Comparison of ENCODE assay signal across 21 mouse cellular contexts in genomic region chr17:48946765-48947164, GRCm38 (mm10). TPM values are rescaled to one million over a fixed set of nuclear protein-coding genes. Genes with fewer than 3 reads are reported as not detected.
A peak's percentile ranks its signal among the peaks of the same experiment; 100 is the strongest.
DNase-seq lines count a peak whose midpoint lies in the region; ATAC-seq lines count a peak whose summit lies in the region.
"Had no signal": no experiment of that assay in that cellular context is flagged by ENCODE, and none has a peak within 500 bp of the region (broad histone marks: within the 10 kb centered on the region; RNA-seq: fewer than 3 reads in every experiment).

No protein-coding gene starts in this region.

- no peak overlapping the region for H3K4me3 ChIP-seq in kidney, embryonic 15.5 days (replicated peaks)
- H3K4me3 ChIP-seq: embryonic facial prominence, embryonic 13.5 days; forebrain, embryonic 12.5 days; heart, adult 2 months; heart, embryonic 15.5 days had no signal

- H3K27ac ChIP-seq in kidney, embryonic 15.5 days = no peak overlapping the region
- H3K27ac ChIP-seq: embryonic facial prominence, embryonic 13.5 days; forebrain, embryonic 12.5 days; heart, adult 2 months; heart, embryonic 15.5 days; hindbrain, embryonic 14.5 days had no signal

- 14% methylated on average over 3 of the region's 3 CpGs for WGBS in kidney, embryonic 15.5 days

- H3K9ac ChIP-seq in kidney, embryonic 15.5 days = no peak overlapping the region
- H3K9ac ChIP-seq: embryonic facial prominence, embryonic 13.5 days; forebrain, embryonic 12.5 days; heart, embryonic 15.5 days; hindbrain, embryonic 14.5 days had no signal

- peaks cover 13% of the 10 kb centered on the region for H3K4me1 ChIP-seq in kidney, embryonic 15.5 days
- H3K4me1 ChIP-seq: embryonic facial prominence, embryonic 13.5 days; forebrain, embryonic 12.5 days; heart, embryonic 15.5 days had no signal

- H3K9me3 ChIP-seq in kidney, embryonic 15.5 days (replicated peaks) = no peaks in the 10 kb centered on the region
- H3K9me3 ChIP-seq: embryonic facial prominence, embryonic 13.5 days; forebrain, embryonic 12.5 days; heart, embryonic 15.5 days had no signal

- H3K4me2 ChIP-seq in kidney, embryonic 15.5 days = no peak overlapping the region
- H3K4me2 ChIP-seq: embryonic facial prominence, embryonic 13.5 days; forebrain, embryonic 12.5 days; heart, embryonic 11.5 days; heart, embryonic 15.5 days; hindbrain, embryonic 14.5 days had no signal

- DNase-seq in cerebellum, postnatal 10 days = peak; percentile 29 to 50
- no peak for DNase-seq in cerebellum, postnatal 25 days
- DNase-seq in kidney, adult 8-10 months = no peak
- peak; percentile 51 for DNase-seq in kidney, postnatal 14 days
- no peak for DNase-seq in kidney, adult 9 months
- DNase-seq in adrenal gland, postnatal 25 days = no peak
- DNase-seq: adrenal gland, adult 8-10 months; B cell, adult 2 months; gastrocnemius, postnatal 14 days; heart, adult 2 months; heart, postnatal 14 days had no signal

- no peaks in the 10 kb centered on the region for H3K36me3 ChIP-seq in kidney, embryonic 15.5 days
- H3K36me3 ChIP-seq: embryonic facial prominence, embryonic 13.5 days; forebrain, embryonic 12.5 days; G1E; heart, embryonic 15.5 days had no signal

- ATAC-seq in kidney, embryonic 15.5 days (replicated peaks; ENCODE audit: low FRiP score) = peak; percentile 69
- ATAC-seq: CD4-positive, CD25-positive, alpha-beta regulatory T cell, adult 4 months; forebrain, embryonic 16.5 days had no signal

- H3K27me3 ChIP-seq in kidney, embryonic 15.5 days = no peaks in the 10 kb centered on the region
- H3K27me3 ChIP-seq: embryonic facial prominence, embryonic 13.5 days; forebrain, embryonic 12.5 days; heart, embryonic 15.5 days had no signal

RNA-seq across cellular contexts. Expression of gene Lrfn2, which starts 14.6 kb away (rescaled TPM):
- polyA plus RNA-seq in kidney, embryonic 15.5 days (2015; fragmentation: Nextera tagmentation; extraction: Ambion mirVana) = 1.3 and 1.6 TPM in 2 replicates
- 0.18 and 0.38 TPM in 2 replicates for total RNA-seq in adrenal gland, postnatal 25 days (2021)
- total RNA-seq: hematopoietic stem cell, adult 5-6 weeks had no signal
- polyA plus RNA-seq: CD4-positive, CD25-positive, alpha-beta regulatory T cell, adult 4 months; G1E; heart, embryonic 11.5 days had no signal

Comparison
In these comparisons a context has a peak if more than half of its experiments do, and no peak if none do; other contexts are left out.
1. DNase-seq: peak in cerebellum, postnatal 10 days (2 of 2) and kidney, postnatal 14 days (single experiment); none in cerebellum, postnatal 25 days (0 of 2), kidney, adult 8-10 months (0 of 2), kidney, adult 9 months (single experiment) and adrenal gland, postnatal 25 days (single experiment).